Mouse (Mus musculus) bone marrow macrophage, adult 2 months (primary cell): ENCODE data around the gene Gm10320. TPM values are rescaled to one million over a fixed set of nuclear protein-coding genes. Genes with fewer than 3 reads are reported as not detected.

ENCODE experiments used
- H3K27ac ChIP-seq: 2 replicates; pipeline ENCODE4 v1.5.1; 2012; ENCODE audit warnings: low read depth, low read length; ENCODE audit not compliant: insufficient read depth
- H3K4me1 ChIP-seq: 2 replicates; pipeline ENCODE4 v1.6.1; 2012; ENCODE audit warnings: low read length; ENCODE audit not compliant: control insufficient read depth, insufficient read depth
- H3K4me3 ChIP-seq: 2 replicates; pipeline ENCODE4 v1.5.1; 2012; ENCODE audit warnings: mild to moderate bottlenecking, low read length, moderate library complexity; ENCODE audit not compliant: insufficient read depth
- CTCF ChIP-seq: IDR thresholded peaks from 2 replicates; pipeline ENCODE4 v1.5.1; 2012; ENCODE audit warnings: low read depth, mild to moderate bottlenecking, low read length, moderate library complexity
- POLR2A ChIP-seq: IDR thresholded peaks from 2 replicates; pipeline ENCODE4 v1.6.1; 2012; ENCODE audit warnings: mild to moderate bottlenecking, low read depth, low read length, borderline replicate concordance
- polyA plus RNA-seq: library from polyadenylated mRNA; stranded (reverse); fragments of >200 nt; gene quantifications from 2 replicates; pipeline ENCODE4 v1.2.4, GENCODE M21; 2012; ENCODE audit not compliant: missing spikeins, insufficient read depth, insufficient read length

Gene Gm10320
- polyA plus RNA-seq, 1 experiment, result 7.6 TPM

GRCm38 (mm10) chr13:98492569-98493255 lies 911 bp upstream of the Gm10320 start:
- Histone ChIP-seq H3K27ac (no peak overlapping the region), H3K4me3 (no peak overlapping the region), H3K4me1 (no peaks in the 10 kb centered on the region)
- no peak for TF ChIP-seq POLR2A

- H3K4me3 ChIP-seq, result no peak overlapping the region
- no peak overlapping the region for H3K27ac ChIP-seq
- TF ChIP-seq POLR2A (no peak), CTCF (no peak)
- H3K4me1 ChIP-seq, result no peaks in the 10 kb centered on the region
Observed at GRCm38 (mm10) chr13:98486726-98487125, 5.1 kb downstream of the Gm10320 start.

DNA sequence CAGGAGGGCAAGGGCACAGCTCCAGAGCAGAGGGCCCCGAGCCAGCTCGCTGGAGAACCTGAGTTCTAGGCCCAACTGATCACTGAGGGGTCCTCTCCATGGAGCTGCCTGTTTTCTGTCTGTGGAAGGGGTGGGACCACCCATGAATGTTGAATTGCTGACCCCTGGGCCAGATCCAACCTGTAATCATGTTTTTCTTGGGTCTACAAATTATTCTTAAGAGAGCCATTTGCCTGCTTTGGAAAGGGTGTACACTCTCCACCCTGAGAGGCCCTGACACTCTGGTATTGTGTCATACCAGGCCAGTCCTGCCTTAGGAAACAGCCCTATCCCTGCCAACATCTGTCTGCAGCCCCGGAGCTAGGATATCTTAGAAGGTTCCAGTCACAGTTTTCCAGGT lies 5.6 kb downstream of the Gm10320 start:
- H3K27ac ChIP-seq, result no peak overlapping the region
- H3K4me3 ChIP-seq, result no peak overlapping the region
- no peak for TF ChIP-seq CTCF
- TF ChIP-seq POLR2A, result no peak
- H3K4me1 ChIP-seq, result no peaks in the 10 kb centered on the region

GRCm38 (mm10) chr13:98485440-98485839 lies 6.4 kb downstream of the Gm10320 start:
- Histone ChIP-seq H3K27ac (no peak overlapping the region), H3K4me3 (no peak overlapping the region), H3K4me1 (no peaks in the 10 kb centered on the region)
- TF ChIP-seq CTCF (no peak), POLR2A (no peak)

DNA sequence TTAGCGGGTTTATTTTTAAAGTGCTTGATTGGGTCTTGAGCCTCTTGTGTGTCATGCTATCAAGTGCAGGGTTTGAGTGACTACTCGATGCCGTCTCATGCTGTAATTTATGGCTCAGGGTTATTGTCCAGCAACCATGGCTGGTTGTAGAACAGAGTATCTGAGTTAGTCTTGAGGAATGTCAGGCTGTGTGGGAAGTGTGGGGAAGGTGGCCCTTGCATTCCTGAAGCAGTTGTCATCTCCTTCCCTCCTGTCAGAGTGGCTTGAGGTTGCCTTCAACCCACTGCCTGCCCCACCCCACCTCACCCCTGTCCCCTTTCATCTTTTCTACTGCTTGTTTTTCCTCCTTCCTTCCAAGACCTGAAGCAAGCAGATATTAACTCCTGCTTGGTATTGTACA lies 13.8 kb downstream of the Gm10320 start:
- TF ChIP-seq POLR2A (no peak), CTCF (no peak)
- no peak overlapping the region for H3K4me3 ChIP-seq
- H3K4me1 ChIP-seq, result no peaks in the 10 kb centered on the region
- H3K27ac ChIP-seq, result no peak overlapping the region

DNA sequence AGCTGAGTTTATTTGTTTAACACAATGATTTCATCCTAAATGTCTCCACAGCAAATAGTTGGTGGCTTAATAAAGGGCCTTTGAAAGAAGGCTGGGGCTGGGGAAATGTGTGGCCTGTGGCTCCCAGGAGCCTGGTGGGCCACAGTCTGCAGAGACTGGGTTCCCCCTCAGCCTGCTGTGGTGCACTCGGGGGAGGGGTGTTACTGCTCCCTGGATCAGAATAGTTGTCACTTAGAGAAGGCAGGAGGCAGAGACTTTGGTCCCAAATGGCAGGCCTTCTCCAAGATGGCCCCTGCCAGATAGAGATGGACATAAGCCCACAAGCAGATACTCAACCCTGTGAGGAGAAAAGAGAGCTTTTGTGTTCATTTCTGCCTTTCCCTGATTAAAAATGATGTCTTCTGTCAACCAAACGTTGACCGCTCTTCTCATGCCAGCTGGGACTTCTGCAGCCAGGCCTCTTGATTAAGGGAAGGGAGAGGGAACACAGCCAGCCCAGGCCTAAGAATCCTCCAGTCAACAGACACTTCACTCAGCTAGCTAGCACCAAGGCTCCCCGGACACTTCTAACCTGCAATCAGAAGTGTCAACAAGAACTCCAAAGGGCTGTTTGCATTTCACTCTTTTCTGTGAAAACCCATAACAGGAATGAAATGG lies 14.8 kb downstream of the Gm10320 start:
- Histone ChIP-seq H3K4me1 (no peaks in the 10 kb centered on the region), H3K4me3 (no peak overlapping the region), H3K27ac (no peak overlapping the region)
- no peak for TF ChIP-seq POLR2A
- no peak for TF ChIP-seq CTCF

- TF ChIP-seq CTCF (no peak), POLR2A (no peak)
- H3K4me1 ChIP-seq, result no peaks in the 10 kb centered on the region
- H3K4me3 ChIP-seq, result no peak overlapping the region
- no peak overlapping the region for H3K27ac ChIP-seq
Observed at GRCm38 (mm10) chr13:98476175-98476838, 15.5 kb downstream of the Gm10320 start.

DNA sequence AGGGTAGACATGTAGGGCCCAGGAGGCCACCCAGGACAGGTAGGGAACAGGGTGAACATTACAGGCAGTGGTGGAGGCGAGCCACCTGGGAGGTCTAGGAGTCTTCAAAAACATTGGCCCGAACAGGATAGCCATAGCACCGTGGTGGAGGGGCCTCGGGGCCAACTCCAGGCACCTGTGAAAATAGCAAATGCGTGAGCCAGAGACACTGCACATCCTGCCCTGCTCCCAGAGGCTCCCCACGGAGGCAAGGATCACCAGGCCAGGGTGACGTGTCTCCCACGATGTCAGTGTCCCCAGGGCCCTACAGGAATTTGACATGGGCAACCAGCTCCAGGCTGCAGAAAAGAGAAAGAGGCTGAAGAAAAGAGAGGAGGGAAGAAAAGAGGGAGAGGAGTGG lies 16.1 kb downstream of the Gm10320 start:
- H3K4me1 ChIP-seq, result no peaks in the 10 kb centered on the region
- H3K27ac ChIP-seq, result no peak overlapping the region
- TF ChIP-seq POLR2A (no peak), CTCF (no peak)
- no peak overlapping the region for H3K4me3 ChIP-seq

GRCm38 (mm10) chr13:98473034-98473433 lies 18.8 kb downstream of the Gm10320 start:
- TF ChIP-seq CTCF, result no peak
- TF ChIP-seq POLR2A, result no peak
- Histone ChIP-seq H3K4me1 (no peaks in the 10 kb centered on the region), H3K4me3 (no peak overlapping the region), H3K27ac (no peak overlapping the region)

DNA sequence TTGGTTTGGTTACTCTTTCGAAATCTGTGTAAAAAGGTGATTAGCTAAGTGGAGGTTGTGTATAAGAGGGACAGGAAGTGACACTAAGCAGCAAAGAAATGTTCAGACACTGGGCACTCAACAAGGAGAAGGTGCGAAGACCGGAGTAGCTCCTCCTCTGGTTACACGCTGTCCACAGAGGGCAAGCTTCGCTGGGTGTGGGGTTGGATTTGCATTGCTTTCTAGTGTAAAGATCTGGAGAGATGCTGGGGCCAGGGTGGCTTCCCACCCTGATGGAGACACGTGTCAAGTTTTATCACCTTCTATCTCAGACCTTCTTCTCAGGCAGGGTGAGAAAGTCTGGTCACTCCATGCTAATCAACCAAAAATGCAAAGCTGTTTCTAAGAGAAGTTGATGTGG lies 20.0 kb downstream of the Gm10320 start:
- TF ChIP-seq CTCF (no peak), POLR2A (no peak)
- no peaks in the 10 kb centered on the region for H3K4me1 ChIP-seq
- no peak overlapping the region for H3K4me3 ChIP-seq
- no peak overlapping the region for H3K27ac ChIP-seq
